Mouse (Mus musculus) heart, postnatal 0 days (tissue): ENCODE results near the gene Pcbp1. TPM values are rescaled to one million over a fixed set of nuclear protein-coding genes. Genes with fewer than 3 reads are reported as not detected.

Source experiments
- ATAC-seq: fragments of 200-750 bp; cut with Nextera tagmentation; 2 replicates; pipeline ENCODE4 v1.8.0; 2017; ENCODE audit warnings: low read depth, moderate number of reproducible peaks, moderate library complexity; ENCODE audit not compliant: insufficient read depth
- DNase-seq: peaks from one replicate; pipeline ENCODE4 v3.0.0-alpha.2; 2016; ENCODE audit warnings: low spot score
- H3K27ac ChIP-seq: fragments of 300-500 bp; sonication (generic); 2 replicates; pipeline ENCODE4 v1.5.1; 2014; ENCODE audit warnings: low read depth, mild to moderate bottlenecking
- H3K27me3 ChIP-seq: fragments of 300-500 bp; sonication (generic); 2 replicates; pipeline ENCODE4 v1.6.1; 2014; ENCODE audit warnings: low read length, mixed read lengths; ENCODE audit not compliant: control insufficient read depth, insufficient read depth
- H3K36me3 ChIP-seq: fragments of 300-500 bp; sonication (generic); replicated peaks from 2 replicates; pipeline ENCODE4 v1.6.1; 2014; ENCODE audit warnings: low read length, mixed read lengths; ENCODE audit not compliant: control insufficient read depth, insufficient read depth
- H3K4me1 ChIP-seq: fragments of 300-500 bp; sonication (generic); 2 replicates; pipeline ENCODE4 v1.6.1; 2014; ENCODE audit warnings: antibody characterized with exemption; ENCODE audit not compliant: control insufficient read depth, insufficient read depth
- H3K4me2 ChIP-seq: fragments of 300-500 bp; sonication (generic); 2 replicates; pipeline ENCODE4 v1.6.1; 2014; ENCODE audit warnings: low read depth, mild to moderate bottlenecking, low read length, moderate library complexity
- H3K4me3 ChIP-seq: fragments of 300-500 bp; sonication (generic); 2 replicates; pipeline ENCODE4 v1.5.1; 2014; ENCODE audit warnings: low read depth, low read length
- H3K9ac ChIP-seq: fragments of 300-500 bp; sonication (generic); replicated peaks from 2 replicates; pipeline ENCODE4 v1.6.1; 2014; ENCODE audit warnings: low read depth, low read length, mixed read lengths
- H3K9me3 ChIP-seq: fragments of 300-500 bp; sonication (generic); replicated peaks from 2 replicates; pipeline ENCODE4 v1.6.1; 2016; ENCODE audit warnings: low read length; ENCODE audit not compliant: control insufficient read depth
- CTCF ChIP-seq: IDR thresholded peaks from 2 replicates; pipeline ENCODE4 v1.5.1; 2016; ENCODE audit warnings: antibody characterized with exemption, control low read depth, low read depth
- EP300 ChIP-seq: IDR thresholded peaks from 2 replicates; pipeline ENCODE4 v1.6.1; 2016; ENCODE audit warnings: antibody characterized with exemption, low read depth
- WGBS: fragments of 180-500 bp; shearing (Covaris S2); extraction: QIAGEN DNeasy Blood & Tissue Kit; methylation state at CpG from one replicate; pipeline ENCODE4 v1.1.7; 2014; 5-methylcytosine and 5-hydroxymethylcytosine counted together
- polyA plus RNA-seq: library from polyadenylated mRNA; unstranded; fragments of >200 nt; fragmentation: Nextera tagmentation; extraction: Ambion mirVana; gene quantifications from 2 replicates; pipeline ENCODE4 v1.2.1, GENCODE M21; 2015
- total RNA-seq: library from RNA; depleted of rRNA; stranded (reverse); fragments of >200 nt; gene quantifications from 2 replicates; pipeline ENCODE4 v1.2.3, GENCODE M21; 2014; ENCODE audit warnings: low replicate concordance

The Pcbp1 gene
- total and polyA plus RNA-seq, 2 experiments from 2014 or later, result 55.2 to 285 TPM

DNA sequence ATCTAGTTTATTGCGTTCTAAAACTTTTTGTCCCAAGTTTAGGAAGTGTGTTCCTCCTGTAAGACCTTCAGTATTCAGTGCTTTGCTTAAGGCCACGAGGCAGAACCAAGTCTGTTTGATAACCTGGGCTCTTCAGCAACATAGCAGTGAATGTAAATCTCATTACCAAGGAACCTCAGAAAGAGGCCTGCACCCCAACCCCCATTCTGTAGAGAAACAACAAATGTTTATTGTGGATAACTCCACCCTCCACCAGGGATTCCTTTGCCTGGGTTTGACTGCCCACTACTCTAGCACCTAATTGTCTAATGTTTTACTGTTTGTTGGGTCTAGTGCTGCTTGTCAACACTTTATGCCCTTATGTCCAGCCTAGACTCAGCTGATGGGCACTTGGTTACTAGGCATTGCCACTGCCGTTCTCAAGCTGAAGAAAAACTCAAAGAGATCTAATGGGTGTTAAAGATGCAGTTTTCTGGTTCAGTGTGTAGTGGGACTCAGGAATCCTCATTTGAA lies 2.8 kb downstream of the Pcbp1 start:
- peak overlapping the region; percentile 99 for H3K4me3 ChIP-seq
- 21% methylated on average over 3 of the region's 3 CpGs for WGBS
- TF ChIP-seq EP300 (no peak), CTCF (no peak)

DNA sequence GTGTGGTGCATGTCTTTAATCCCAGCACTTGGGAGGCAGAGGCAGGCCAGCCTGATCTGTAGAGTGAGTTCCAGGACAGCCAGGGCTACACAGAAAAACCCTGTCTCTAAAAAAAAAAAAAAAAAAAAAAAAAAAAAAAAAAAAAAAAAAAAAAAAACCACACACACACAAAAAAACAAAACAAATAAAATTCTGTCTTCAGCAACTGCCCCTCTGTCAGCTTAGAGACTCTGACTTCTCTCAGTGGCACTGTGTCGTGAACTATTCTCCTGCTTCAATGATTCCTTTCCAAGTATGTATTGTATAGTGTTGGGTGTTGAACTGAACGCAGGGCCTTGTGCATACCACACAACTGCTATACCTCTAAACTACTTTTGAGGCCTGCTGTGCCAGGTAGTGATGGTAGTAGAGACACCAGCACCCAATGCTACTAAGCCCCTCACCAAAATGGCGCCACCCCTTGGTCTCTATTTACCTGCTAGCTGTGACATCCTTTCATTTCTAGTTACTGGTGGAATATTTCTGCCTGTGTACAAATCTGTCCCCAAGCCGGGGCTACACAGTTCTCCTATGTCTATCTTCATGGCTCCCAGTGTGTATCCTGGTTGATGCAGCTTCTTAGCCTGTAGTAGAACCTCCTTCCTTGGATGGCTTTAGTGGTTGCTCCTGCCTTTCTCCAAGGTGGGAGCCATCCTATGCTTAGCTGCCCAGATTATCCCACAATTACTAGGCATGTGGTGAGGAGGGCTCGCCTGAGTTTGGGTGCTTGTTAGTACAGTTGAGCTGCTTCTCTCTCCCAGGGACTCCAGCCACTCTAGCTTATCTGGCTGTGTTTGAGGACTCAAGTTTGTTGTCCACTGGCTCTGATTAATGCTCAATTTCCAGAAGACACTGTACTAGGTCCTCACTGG lies 3.9 kb downstream of the Pcbp1 start:
- H3K4me2 ChIP-seq, result peak overlapping the region; percentile 94; the same call in 1 of the 2 replicates
- no peak overlapping the region for H3K4me3 ChIP-seq
- H3K9ac ChIP-seq, result no peak overlapping the region
- no peak for DNase-seq
- H3K36me3 ChIP-seq, result peaks cover 5% of the 10 kb centered on the region; the same call in 1 of the 2 replicates
- no peaks in the 10 kb centered on the region for H3K27me3 ChIP-seq
- H3K27ac ChIP-seq, result peak overlapping the region; percentile 12; the same call in 1 of the 2 replicates
- TF ChIP-seq CTCF (no peak), EP300 (no peak)
- WGBS, result 77% methylated on average over 5 of the region's 5 CpGs
- no peaks in the 10 kb centered on the region for H3K9me3 ChIP-seq
- ATAC-seq, result no peak
- H3K4me1 ChIP-seq, result peaks cover 12% of the 10 kb centered on the region; the same call in 1 of the 2 replicates

More for the DNA sequence above, 2.8 kb downstream of the Pcbp1 start:
- DNase-seq, result no peak
- H3K27ac ChIP-seq, result peak overlapping the region; percentile 100
- H3K9me3 ChIP-seq, result no peaks in the 10 kb centered on the region
- H3K4me1 ChIP-seq, result peaks cover 20% of the 10 kb centered on the region
- ATAC-seq, result no peak
- peak overlapping the region; percentile 94 for H3K4me2 ChIP-seq
- H3K36me3 ChIP-seq, result peaks cover 5% of the 10 kb centered on the region; the same call in 1 of the 2 replicates
- peak overlapping the region; percentile 94 for H3K9ac ChIP-seq
- no peaks in the 10 kb centered on the region for H3K27me3 ChIP-seq

DNA sequence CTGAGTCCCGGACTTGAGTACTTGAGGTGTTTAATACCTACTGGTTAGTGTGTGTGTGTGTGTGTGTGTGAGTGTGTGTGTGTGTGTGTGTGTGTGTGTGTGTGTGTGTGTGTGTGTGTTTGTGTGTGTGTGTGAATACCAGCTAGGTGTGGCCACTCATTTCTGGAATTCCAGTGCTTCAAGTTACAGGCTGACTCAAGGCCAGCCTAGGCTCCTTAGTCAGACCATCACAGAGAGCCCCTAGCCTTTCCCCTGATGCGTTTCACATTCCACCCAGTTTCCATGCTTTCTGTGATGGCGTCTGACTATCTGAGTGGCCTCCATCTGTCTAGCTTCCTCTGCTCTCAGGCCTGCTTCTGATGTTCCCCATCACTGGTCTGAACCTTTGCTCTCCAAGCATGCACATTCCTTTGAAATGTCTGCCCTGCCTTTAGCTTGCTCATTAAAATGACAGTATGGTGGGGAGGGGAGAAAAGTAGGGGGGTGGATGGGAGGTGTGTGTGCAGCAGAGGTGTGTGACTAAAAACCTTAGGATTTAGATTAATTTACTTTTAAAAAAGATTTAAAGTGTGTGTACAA lies 6.3 kb downstream of the Pcbp1 start:
- no peaks in the 10 kb centered on the region for H3K27me3 ChIP-seq
- TF ChIP-seq EP300 (no peak), CTCF (no peak)
- no peak overlapping the region for H3K4me2 ChIP-seq
- ATAC-seq, result no peak
- H3K4me1 ChIP-seq, result peaks cover 12% of the 10 kb centered on the region
- no peak overlapping the region for H3K9ac ChIP-seq
- no peaks in the 10 kb centered on the region for H3K9me3 ChIP-seq
- DNase-seq, result no peak
- H3K36me3 ChIP-seq, result peaks cover 5% of the 10 kb centered on the region; the same call in 1 of the 2 replicates
- H3K4me3 ChIP-seq, result no peak overlapping the region
- no peak overlapping the region for H3K27ac ChIP-seq
- WGBS, result 66% methylated on average over 3 of the region's 3 CpGs

DNA sequence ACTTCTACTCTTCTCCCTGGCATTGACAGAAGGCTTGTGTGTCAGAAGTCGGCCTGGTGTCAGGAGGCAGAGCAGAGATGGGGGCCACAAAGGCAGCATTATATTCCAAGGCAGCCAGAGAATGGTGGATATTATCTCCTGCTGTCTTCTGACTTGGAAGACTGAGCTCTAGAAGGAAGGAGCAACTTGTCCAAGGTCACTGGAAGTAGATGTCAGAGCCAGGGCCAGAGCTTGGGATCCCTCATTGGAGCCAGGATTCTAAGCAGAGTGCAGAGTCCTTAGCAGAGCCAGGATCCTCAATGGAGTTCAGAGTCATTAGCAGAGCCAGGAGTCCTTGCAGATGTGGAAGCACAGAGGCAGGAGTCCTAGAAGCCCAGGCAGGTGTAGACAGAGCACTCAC lies 10.1 kb downstream of the Pcbp1 start:
- no peak for TF ChIP-seq EP300
- TF ChIP-seq CTCF, result no peak
- Histone ChIP-seq H3K9me3 (no peaks in the 10 kb centered on the region), H3K4me2 (peak overlapping the region; percentile 57), H3K4me3 (peak overlapping the region; percentile 35), H3K36me3 (no peaks in the 10 kb centered on the region), H3K4me1 (no peaks in the 10 kb centered on the region; the same call in 1 of the 2 replicates), H3K27ac (peak overlapping the region; percentile 84), H3K27me3 (no peaks in the 10 kb centered on the region), H3K9ac (peak overlapping the region; percentile 58)
- WGBS, result 71% methylated on average over 1 of the region's 1 CpGs
- DNase-seq, result peak; percentile 68
- peak; percentile 80 for ATAC-seq

DNA sequence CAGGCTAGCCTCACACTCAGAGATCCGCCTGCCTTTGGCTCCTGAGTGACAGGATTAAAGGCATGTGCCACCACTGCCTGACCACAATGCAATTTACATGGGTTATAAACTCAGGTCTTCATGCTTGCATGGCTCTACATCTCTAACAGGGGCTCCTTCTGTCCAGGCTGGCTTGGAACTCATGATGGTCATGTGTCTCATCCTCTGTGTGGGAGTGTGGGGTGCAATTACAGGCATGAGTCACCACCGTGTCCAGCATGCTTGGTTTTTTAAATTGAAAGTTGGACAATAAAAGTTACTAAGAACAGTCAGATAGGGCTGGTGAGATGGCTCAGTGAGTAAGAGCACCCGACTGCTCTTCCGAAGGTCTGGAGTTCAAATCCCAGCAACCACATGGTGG lies 12.8 kb downstream of the Pcbp1 start:
- ATAC-seq (no peak), DNase-seq (no peak)
- no peaks in the 10 kb centered on the region for H3K27me3 ChIP-seq
- no peak overlapping the region for H3K27ac ChIP-seq
- no peak overlapping the region for H3K4me2 ChIP-seq
- no peaks in the 10 kb centered on the region for H3K9me3 ChIP-seq
- no peak overlapping the region for H3K4me3 ChIP-seq
- H3K9ac ChIP-seq, result no peak overlapping the region
- TF ChIP-seq EP300 (no peak), CTCF (no peak)
- WGBS, result 91% methylated on average over 4 of the region's 4 CpGs
- no peaks in the 10 kb centered on the region; the same call in 1 of the 2 replicates for H3K4me1 ChIP-seq
- H3K36me3 ChIP-seq, result no peaks in the 10 kb centered on the region
